Mouse (Mus musculus) heart, adult 2 months (tissue): ENCODE measurements around the gene Tmem161a.

Source experiments
- CTCF ChIP-seq: fragments of 200-600 bp; IDR thresholded peaks from 2 replicates; pipeline ENCODE4 v1.8.1; 2022; ENCODE audit warnings: antibody characterized with exemption, mild to moderate bottlenecking, moderate library complexity
- POLR2A ChIP-seq: fragments of 200-500 bp; IDR thresholded peaks from 2 replicates; pipeline ENCODE4 v1.6.1; 2011; ENCODE audit warnings: mild to moderate bottlenecking, low read depth, low read length, control low read depth; ENCODE audit not compliant: insufficient read depth

DNA sequence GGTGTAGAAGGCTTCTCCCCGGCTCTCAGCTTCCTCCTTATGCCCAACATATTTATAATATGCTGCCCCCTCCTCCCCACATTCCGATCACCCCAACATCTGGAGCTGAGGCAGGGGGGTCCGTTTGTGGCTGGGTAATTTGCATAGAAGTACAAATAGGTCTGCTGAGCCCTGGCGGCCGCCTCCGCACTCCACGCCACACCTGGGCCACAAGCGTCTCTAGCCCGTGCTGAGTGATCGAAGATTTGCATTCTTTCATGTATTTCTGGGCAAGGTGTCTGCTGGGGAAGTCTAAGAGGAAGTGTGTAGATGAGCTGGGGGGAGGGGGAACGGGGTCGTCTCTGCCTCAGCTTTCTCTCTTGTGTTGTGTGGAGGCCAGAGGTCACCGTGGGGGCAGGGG, 12.1 kb upstream of the Tmem161a start:
- TF ChIP-seq POLR2A (no peak), CTCF (no peak)
